Mouse (Mus musculus) G1E (cell line): ENCODE measurements at regions not wholly inside any gene's neighbourhood (a gene's known extent, or its start where the extent isn't known, plus 50 kb on each side); places are given as distances from the start of the nearest gene placed in this dataset.

ENCODE experiments used
- CTCF ChIP-seq: IDR thresholded peaks from 2 replicates; pipeline ENCODE4 v1.5.1; 2012; ENCODE audit warnings: low read depth, low read length, inconsistent platforms, mixed read lengths
- GATA1 ChIP-seq: IDR thresholded peaks from 2 replicates; pipeline ENCODE4 v1.6.1; 2012; ENCODE audit warnings: borderline replicate concordance, low read length, inconsistent platforms, mixed read lengths
- GATA2 ChIP-seq: IDR thresholded peaks from 2 replicates; pipeline ENCODE4 v1.6.1; 2012; ENCODE audit warnings: low read depth, low read length, inconsistent platforms, borderline replicate concordance
- POLR2AphosphoS5 ChIP-seq: IDR thresholded peaks from 2 replicates; pipeline ENCODE4 v1.6.1; 2012; ENCODE audit warnings: low read depth, low read length, inconsistent platforms; ENCODE audit not compliant: insufficient replicate concordance
- TAL1 ChIP-seq: conservative IDR thresholded peaks from 2 replicates; pipeline ENCODE4 v1.6.1; 2012; ENCODE audit warnings: low read depth, low read length, inconsistent platforms, mixed read lengths

DNA sequence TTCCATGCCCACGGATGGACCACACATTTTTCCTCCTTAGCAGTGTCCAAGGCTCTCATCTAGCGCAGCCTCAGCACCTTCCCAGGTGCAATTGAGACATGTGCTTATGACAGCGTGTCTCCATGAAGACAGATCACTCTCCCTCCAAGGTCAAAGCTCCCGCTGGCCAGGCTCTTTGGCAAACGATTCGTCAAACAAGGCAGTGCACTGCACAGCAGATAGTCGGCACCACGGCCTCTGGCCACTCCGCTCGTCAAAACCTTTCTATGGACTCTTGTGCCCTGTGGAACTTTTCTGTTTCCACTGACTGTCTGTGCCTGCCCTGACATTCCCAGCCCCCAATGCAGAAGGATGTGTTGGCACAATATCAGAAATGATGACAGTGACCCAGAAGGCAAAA is 208.7 kb upstream of the N4bp1 start:
- no peak for TF ChIP-seq CTCF
- TF ChIP-seq GATA1 = no peak
- no peak for TF ChIP-seq TAL1
- TF ChIP-seq GATA2 = no peak
- TF ChIP-seq POLR2AphosphoS5 = no peak
